In the genomic region with DNA sequence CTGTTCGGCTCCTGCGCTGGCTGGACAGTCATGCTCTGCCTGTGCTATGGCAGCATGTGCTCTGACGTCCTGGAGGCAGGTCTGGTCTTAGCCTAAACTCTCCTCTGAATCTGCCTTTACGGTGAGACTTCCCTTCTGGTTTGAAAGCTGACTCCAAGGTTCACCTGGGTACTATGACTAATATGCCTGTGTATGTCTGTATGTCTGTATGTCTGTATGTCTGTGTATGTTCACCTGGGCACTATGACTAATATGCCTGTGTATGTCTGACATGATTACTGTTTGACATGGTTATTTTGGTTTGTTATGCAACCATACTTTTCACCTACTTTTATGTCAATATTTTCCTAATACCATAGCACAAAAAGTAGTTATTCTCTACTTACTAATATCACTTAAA, we compare ENCODE assay signal across 22 mouse cellular contexts.
"Had no signal": no experiment of that assay in that cellular context is flagged by ENCODE, and none has a peak within 500 bp of the region (broad histone marks: within the 10 kb centered on the region; RNA-seq: fewer than 3 reads in every experiment).

No protein-coding gene starts in this region.

- H3K9ac ChIP-seq: kidney, embryonic 15.5 days; limb, embryonic 12.5 days; limb, embryonic 15.5 days; liver, embryonic 15.5 days; lung, embryonic 15.5 days; midbrain, embryonic 12.5 days; midbrain, embryonic 15.5 days; neural tube, embryonic 12.5 days; neural tube, embryonic 15.5 days; stomach, embryonic 15.5 days had no signal

- ATAC-seq: intestine, embryonic 16.5 days; midbrain, embryonic 15.5 days had no signal

- H3K27ac ChIP-seq: kidney, embryonic 15.5 days; limb, embryonic 12.5 days; limb, embryonic 15.5 days; liver, embryonic 15.5 days; lung, embryonic 15.5 days; midbrain, embryonic 12.5 days; midbrain, embryonic 15.5 days; neural tube, embryonic 12.5 days; neural tube, embryonic 15.5 days; stomach, embryonic 15.5 days had no signal

- H3K4me1 ChIP-seq: limb, embryonic 15.5 days; midbrain, embryonic 15.5 days; neural tube, embryonic 12.5 days; neural tube, embryonic 15.5 days had no signal

- H3K27me3 ChIP-seq: kidney, embryonic 15.5 days; limb, embryonic 12.5 days; limb, embryonic 15.5 days; liver, embryonic 15.5 days; lung, embryonic 15.5 days; midbrain, embryonic 12.5 days; midbrain, embryonic 15.5 days; neural tube, embryonic 12.5 days; neural tube, embryonic 15.5 days; stomach, embryonic 15.5 days had no signal

- DNase-seq: kidney, adult 18-20 months; kidney, postnatal 10 days; kidney, postnatal 36 days; layer of hippocampus, postnatal 36 days; left cerebral cortex, postnatal 4 days; lung, postnatal 10 days; right cerebral cortex, adult 18-20 months; right cerebral cortex, postnatal 14 days; right cerebral cortex, postnatal 4 days; thymus, adult 18-20 months; thymus, postnatal 36 days had no signal

- H3K4me3 ChIP-seq: kidney, embryonic 15.5 days; limb, embryonic 12.5 days; limb, embryonic 15.5 days; liver, embryonic 15.5 days; lung, embryonic 15.5 days; midbrain, embryonic 12.5 days; midbrain, embryonic 15.5 days; neural tube, embryonic 12.5 days; neural tube, embryonic 15.5 days; stomach, embryonic 15.5 days had no signal

- H3K9me3 ChIP-seq: kidney, embryonic 15.5 days; limb, embryonic 12.5 days; limb, embryonic 15.5 days; liver, embryonic 15.5 days; lung, embryonic 15.5 days; midbrain, embryonic 12.5 days; midbrain, embryonic 15.5 days; neural tube, embryonic 12.5 days; neural tube, embryonic 15.5 days; stomach, embryonic 15.5 days had no signal

- H3K4me2 ChIP-seq: kidney, embryonic 15.5 days; limb, embryonic 12.5 days; limb, embryonic 15.5 days; liver, embryonic 15.5 days; lung, embryonic 15.5 days; midbrain, embryonic 12.5 days; midbrain, embryonic 15.5 days; neural tube, embryonic 12.5 days; neural tube, embryonic 15.5 days; stomach, embryonic 15.5 days had no signal
